Mouse (Mus musculus) E14TG2a.4 (cell line): ENCODE results near the gene Ick.
A peak's percentile ranks its signal among the peaks of the same experiment; 100 is the strongest.

Source experiments
- CTCF ChIP-seq: conservative IDR thresholded peaks from 2 replicates; pipeline ENCODE4 v1.5.1; 2014; ENCODE audit warnings: low read length
- NANOG ChIP-seq: IDR thresholded peaks from 2 replicates; pipeline ENCODE4 v1.6.1; 2014; ENCODE audit warnings: borderline replicate concordance, low read length, mixed read lengths
- POU5F1 ChIP-seq: IDR thresholded peaks from 2 replicates; pipeline ENCODE4 v1.6.1; 2014; ENCODE audit warnings: low read length, borderline replicate concordance

DNA sequence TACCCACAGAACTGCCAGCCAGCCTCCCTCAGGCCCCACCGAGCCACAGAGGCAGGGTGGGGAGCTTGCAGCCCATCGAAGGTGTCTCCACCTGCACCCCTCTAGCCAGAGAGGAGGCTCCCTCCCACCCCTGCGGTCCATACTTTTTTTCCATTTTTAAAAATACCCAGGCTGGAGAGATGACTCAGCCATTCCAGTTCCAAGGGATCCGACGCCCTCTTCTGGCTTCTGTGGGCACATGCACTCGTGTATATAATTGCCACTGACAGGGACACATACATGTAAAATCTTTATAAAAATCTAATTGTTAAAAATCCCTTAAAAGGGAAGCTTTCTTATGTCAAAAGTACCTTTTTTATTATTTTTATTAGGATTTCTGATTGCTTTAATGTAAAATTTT is 59.9 kb downstream of the Ick start:
- TF ChIP-seq CTCF (peak; percentile 36), NANOG (no peak), POU5F1 (no peak)
